Mouse (Mus musculus) erythroid progenitor cell, adult 5-6 weeks (primary cell): ENCODE data around the gene Tmem151a. TPM values are rescaled to one million over a fixed set of nuclear protein-coding genes. Genes with fewer than 3 reads are reported as not detected.

ENCODE experiments used
- ATAC-seq: replicated peaks from 2 replicates; pipeline ENCODE4 v1.8.0; 2016; ENCODE audit warnings: moderate number of reproducible peaks, mild to moderate bottlenecking, moderate TSS enrichment, inconsistent platforms; ENCODE audit not compliant: poor library complexity, low FRiP score, severe bottlenecking
- total RNA-seq, 2 experiments: library from RNA; stranded (forward) in 1 of 2; stranded (reverse) in 1 of 2; fragments of 150-400 nt in 1 of 2; fragments of 186-747, 209-891 nt in 1 of 2; gene quantifications; 2 replicates each; pipeline versions ENCODE4 v1.2.3 to v1.2.4; 2015 to 2017; ENCODE audit warnings: low replicate concordance in 2 of 2

Tmem151a gene
- total RNA-seq (2015; ENCODE audit: low replicate concordance) (not detected in 2 replicates), total RNA-seq (2017; ENCODE audit: low replicate concordance) (not detected in 2 replicates)

- peak; percentile 58 for ATAC-seq
These were observed at the start of gene Tmem151a for GRCm38 (mm10) chr19:5085145-5085863. Gene Tmem151a, minus strand, starts transcription at chr19:5085531.

DNA sequence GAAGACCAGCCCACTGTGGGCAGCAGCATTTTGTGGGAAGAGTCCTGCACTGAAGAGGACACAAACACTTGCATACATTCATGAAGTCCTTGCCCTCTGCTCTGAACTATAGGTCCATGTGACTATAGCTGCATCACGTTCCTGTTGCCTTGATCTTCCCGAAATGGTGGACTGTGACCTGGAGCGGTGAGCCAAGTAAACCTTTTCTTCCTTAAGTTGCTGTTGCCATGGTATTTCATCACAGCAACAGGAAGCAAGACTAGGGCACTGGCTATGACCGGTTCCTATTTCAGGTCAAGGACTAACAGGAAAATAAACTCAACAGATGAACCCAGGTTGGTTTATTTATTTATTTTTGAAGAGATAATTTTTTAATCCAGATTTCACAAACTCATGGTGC is 45.9 kb upstream of the Tmem151a start:
- ATAC-seq, result no peak

DNA sequence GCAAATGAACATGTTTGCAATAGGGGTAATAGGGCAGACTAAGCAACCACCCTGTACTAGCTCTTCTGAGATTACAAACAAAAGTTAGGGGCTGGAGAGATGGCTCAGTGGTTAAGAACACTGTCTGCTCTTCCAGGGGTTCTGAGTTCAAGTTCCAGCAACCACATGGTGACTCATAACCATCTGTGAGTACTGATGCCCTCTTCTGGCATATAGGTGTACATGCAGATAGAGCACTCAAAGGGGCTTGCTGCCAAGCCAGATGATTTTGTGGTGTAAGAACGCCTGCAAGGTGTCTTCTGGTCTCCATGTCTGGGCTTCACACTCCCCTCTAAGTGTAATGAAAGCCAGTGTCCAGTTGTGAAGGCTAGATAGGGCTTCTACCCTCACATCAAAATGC is 44.4 kb upstream of the Tmem151a start:
- no peak for ATAC-seq

DNA sequence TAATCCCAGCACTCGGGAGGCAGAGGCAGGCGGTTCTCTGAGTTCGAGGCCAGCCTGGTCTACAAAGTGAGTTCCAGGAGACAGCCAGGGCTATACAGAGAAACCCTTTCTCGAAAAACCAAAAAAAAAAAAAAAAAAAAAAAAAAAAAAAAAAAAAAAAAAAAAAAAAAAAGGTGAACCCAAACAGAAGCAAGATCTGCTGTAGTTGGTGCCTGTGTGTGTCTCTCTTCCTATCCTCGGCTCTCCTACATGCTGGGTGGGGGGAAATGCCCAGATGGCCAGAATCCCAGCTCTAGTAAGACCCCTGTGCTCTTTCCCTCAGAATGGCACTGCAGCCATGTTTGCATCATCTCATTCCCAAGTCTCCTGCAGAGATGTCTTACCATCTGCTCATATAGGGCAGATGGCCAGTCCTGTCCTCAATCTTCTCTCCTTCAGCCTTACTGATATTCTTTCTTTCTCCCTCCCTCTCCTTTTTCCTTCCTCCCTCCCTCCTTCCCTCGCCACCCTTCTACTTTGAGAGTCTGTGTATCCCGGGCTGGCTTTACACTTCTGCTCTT is 38.8 kb upstream of the Tmem151a start:
- ATAC-seq, result no peak

GRCm38 (mm10) chr19:5123241-5123640 is 37.9 kb upstream of the Tmem151a start:
- no peak for ATAC-seq

- no peak for ATAC-seq
These were observed 37.2 kb upstream of the Tmem151a start for GRCm38 (mm10) chr19:5122492-5122891.

GRCm38 (mm10) chr19:5118384-5118698 is 33.0 kb upstream of the Tmem151a start, which contains the start of gene Klc2:
Gene Klc2, minus strand, starts transcription at chr19:5118560.
- ATAC-seq, result no peak

GRCm38 (mm10) chr19:5117494-5118383 is 32.4 kb upstream of the Tmem151a start:
- peak; percentile 76 for ATAC-seq

DNA sequence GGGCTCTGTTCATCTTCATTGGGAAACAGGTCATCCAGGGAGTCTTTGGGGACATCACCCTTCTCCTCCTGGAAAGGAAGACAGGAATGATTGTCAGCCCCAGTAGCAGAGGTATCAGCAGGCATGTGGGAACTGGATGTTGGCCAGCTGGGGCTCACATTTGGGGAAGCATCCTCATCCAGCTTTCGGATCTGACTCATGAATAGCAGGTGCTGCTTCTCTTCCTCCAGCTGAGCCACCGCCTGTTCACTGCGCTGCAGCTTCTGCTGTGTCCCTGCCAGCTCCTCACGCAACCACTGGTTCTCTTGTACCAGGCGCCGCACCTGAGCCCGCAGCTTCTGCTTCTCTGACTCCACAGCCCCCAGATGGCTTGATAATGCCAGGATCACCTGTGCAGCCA is 28.5 kb upstream of the Tmem151a start:
- ATAC-seq, result no peak

- no peak for ATAC-seq
These were observed 24.5 kb upstream of the Tmem151a start for GRCm38 (mm10) chr19:5109659-5110453.

GRCm38 (mm10) chr19:5108702-5109101 is 23.4 kb upstream of the Tmem151a start:
- ATAC-seq, result no peak

DNA sequence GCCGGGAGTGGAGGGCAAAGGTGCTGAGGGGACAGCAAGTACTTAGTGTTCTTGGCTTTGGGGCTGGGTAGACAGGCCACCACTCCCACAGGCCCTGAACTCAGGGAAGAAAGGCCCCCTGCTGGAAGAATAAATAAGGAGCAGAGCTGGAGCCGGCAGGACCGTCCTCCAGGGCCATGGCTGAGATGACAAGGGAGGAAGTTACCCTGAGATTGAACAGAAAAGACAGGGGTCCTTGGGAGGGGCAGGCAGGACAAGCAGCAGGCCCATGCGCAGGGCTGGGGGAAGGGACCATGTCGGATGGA is 22.9 kb upstream of the Tmem151a start:
- no peak for ATAC-seq

DNA sequence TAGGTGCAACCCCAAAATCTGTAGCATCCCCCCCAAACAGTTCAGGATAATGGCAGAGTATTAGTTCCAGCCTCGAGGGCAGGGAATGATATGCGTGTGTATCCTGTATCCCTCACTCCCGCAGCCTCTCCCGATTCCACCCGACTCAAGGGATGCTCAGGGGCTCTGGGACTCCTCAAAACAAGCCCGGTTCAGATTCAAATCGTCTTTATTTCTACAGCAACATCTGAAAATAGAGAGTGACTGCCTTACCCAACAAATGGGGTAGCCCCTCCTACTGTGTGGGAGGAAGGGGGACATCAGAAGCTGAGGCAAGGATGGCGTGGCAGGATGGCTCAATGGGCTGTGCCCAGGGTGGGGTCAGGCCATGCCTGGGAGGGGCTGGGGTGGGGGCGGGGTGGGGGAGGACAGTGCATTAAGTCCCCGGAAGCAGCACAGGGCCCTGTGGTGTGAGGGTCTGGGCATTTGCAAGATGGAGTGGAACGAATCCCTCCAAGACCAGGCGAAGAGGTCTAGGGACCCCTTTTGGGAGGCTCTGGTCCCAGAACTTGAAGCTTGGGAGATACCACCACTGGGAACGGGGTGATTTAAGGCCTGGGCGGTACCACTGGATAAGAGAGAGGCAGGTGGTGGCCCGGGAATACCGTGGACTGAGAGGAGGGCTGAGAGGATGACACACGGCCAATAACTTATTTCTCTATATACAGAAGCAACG is 22.4 kb upstream of the Tmem151a start:
- ATAC-seq, result no peak

DNA sequence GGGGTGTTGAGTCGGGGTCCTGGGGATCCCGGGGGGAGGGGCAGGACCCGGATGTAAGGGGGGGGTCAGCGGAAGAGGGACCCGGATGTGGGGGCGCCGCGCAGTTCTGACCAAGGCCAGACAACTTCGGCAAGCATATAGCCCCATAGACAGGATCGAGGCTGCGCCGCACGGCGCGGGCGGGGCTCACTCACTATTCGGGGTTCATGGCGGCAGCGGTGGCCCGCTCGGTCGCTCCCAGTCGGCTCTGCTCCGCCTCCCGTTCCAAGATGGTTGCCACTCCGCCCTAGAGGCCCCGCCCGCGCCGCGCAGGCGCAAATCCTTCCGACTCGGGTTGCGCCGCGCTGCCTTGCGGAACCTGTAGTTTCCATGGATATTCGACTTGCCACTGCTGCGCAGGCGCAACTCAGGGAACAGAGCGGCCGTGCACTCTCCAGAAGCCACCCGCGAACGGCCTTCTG is 21.4 kb upstream of the Tmem151a start, which contains the start of gene Rab1b:
TSS of gene Rab1b (minus strand) at position 342 of the 461 bp plus-strand sequence.
- ATAC-seq, result peak; percentile 95

- ATAC-seq, result 0 out of 2 replicates have a peak, but pooled peaks have one; percentile 6
These were observed 20.7 kb upstream of the Tmem151a start for GRCm38 (mm10) chr19:5106074-5106473.

- ATAC-seq, result no peak; the same call in 1 of the 2 replicates
These were observed 13.2 kb upstream of the Tmem151a start, which contains the start of gene Cnih2 for GRCm38 (mm10) chr19:5098363-5099143. Gene Cnih2, minus strand, starts transcription at chr19:5098521.

DNA sequence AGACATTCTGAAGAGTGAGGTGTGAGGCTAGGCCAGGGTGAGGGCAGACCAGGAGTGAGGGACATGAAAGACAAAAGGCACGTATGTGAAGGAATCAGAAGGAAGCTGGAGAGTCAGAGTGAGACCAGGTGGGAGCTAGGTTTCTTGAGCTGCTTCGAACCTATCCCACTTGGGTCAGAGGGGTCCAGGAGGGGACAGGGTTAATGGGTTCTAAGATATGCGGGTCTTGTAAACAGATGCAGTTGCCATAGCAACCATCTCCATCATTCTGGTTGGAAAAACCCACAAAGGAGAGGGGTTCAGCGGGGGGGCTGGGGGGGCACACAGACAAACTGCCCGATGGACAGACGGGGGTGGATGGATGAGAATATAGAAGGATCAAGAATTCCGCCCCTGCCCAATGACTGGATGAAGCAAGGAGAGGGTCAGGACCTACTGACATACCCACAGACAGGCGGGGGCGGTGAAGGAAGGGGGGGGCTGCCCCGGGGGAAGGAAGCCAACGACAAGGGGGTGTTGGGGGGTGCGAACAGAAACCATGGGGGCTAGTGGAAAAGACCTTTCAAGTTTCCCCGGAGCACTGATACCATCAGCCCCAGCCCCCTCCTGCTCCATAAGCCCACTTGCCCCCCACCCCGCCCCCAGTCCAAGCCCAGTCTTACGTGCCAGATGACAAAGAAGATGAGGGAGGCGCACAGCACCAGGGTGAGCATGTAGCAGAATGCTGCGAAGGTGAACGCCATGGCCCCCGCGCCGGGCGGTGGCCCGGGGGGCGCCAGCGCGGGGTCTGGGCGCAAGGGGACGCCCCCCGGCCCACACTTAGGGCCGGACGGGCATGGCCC is 12.4 kb upstream of the Tmem151a start:
- ATAC-seq, result no peak
